Mouse (Mus musculus): ENCODE results near the gene Mrpl19.

Mrpl19 gene

GRCm38 (mm10) chr6:81965296-81966067 lies at the start of gene Mrpl19:
TSS of gene Mrpl19 (minus strand) at chr6:81965958.
- DNase-seq (ENCODE audit: low read depth, low spot score) = peak; percentile 79

- no peak for DNase-seq (ENCODE audit: low read depth, low spot score)
Observed at GRCm38 (mm10) chr6:82012392-82012791, 46.6 kb upstream of the Mrpl19 start.

GRCm38 (mm10) chr6:81990049-81990810 lies 24.5 kb upstream of the Mrpl19 start:
- no peak for DNase-seq (ENCODE audit: low read depth, low spot score)

- no peak for DNase-seq (ENCODE audit: low read depth, low spot score)
Observed at GRCm38 (mm10) chr6:81988341-81988740, 22.6 kb upstream of the Mrpl19 start.

GRCm38 (mm10) chr6:81987580-81987979 lies 21.8 kb upstream of the Mrpl19 start:
- DNase-seq (ENCODE audit: low read depth, low spot score) = no peak

- peak; percentile 52 for DNase-seq (ENCODE audit: low read depth, low spot score)
Observed at GRCm38 (mm10) chr6:81987010-81987409, 21.3 kb upstream of the Mrpl19 start.

- DNase-seq (ENCODE audit: low read depth, low spot score) = no peak
Observed at GRCm38 (mm10) chr6:81986599-81986998, 20.8 kb upstream of the Mrpl19 start.

GRCm38 (mm10) chr6:81986171-81986570 lies 20.4 kb upstream of the Mrpl19 start:
- no peak for DNase-seq (ENCODE audit: low read depth, low spot score)

GRCm38 (mm10) chr6:81979286-81979685 lies 13.5 kb upstream of the Mrpl19 start:
- DNase-seq (ENCODE audit: low read depth, low spot score) = no peak

GRCm38 (mm10) chr6:81975971-81976621 lies 10.3 kb upstream of the Mrpl19 start:
- DNase-seq (ENCODE audit: low read depth, low spot score) = peak; percentile 33

- DNase-seq (ENCODE audit: low read depth, low spot score) = no peak
Observed at GRCm38 (mm10) chr6:81972595-81972994, 6.8 kb upstream of the Mrpl19 start.

- no peak for DNase-seq (ENCODE audit: low read depth, low spot score)
Observed at GRCm38 (mm10) chr6:81971196-81971595, 5.4 kb upstream of the Mrpl19 start.

- no peak for DNase-seq (ENCODE audit: low read depth, low spot score)
Observed at GRCm38 (mm10) chr6:81966068-81966544, 348 bp upstream of the Mrpl19 start.

GRCm38 (mm10) chr6:81960284-81960683 lies 5.5 kb downstream of the Mrpl19 start:
- no peak for DNase-seq (ENCODE audit: low read depth, low spot score)

GRCm38 (mm10) chr6:81959866-81960265 lies 5.9 kb downstream of the Mrpl19 start:
- DNase-seq (ENCODE audit: low read depth, low spot score) = no peak

- no peak for DNase-seq (ENCODE audit: low read depth, low spot score)
Observed at GRCm38 (mm10) chr6:81957992-81958391, 7.8 kb downstream of the Mrpl19 start.

GRCm38 (mm10) chr6:81956399-81956798 lies 9.4 kb downstream of the Mrpl19 start:
- peak; percentile 40 for DNase-seq (ENCODE audit: low read depth, low spot score)

- DNase-seq (ENCODE audit: low read depth, low spot score) = no peak
Observed at GRCm38 (mm10) chr6:81955133-81955532, 10.6 kb downstream of the Mrpl19 start.

- DNase-seq (ENCODE audit: low read depth, low spot score) = no peak
Observed at GRCm38 (mm10) chr6:81946906-81947305, 18.9 kb downstream of the Mrpl19 start.

GRCm38 (mm10) chr6:81944432-81944831 lies 21.3 kb downstream of the Mrpl19 start:
- no peak for DNase-seq (ENCODE audit: low read depth, low spot score)

- DNase-seq (ENCODE audit: low read depth, low spot score) = no peak
Observed at GRCm38 (mm10) chr6:81943281-81943680, 22.5 kb downstream of the Mrpl19 start.

- no peak for DNase-seq (ENCODE audit: low read depth, low spot score)
Observed at GRCm38 (mm10) chr6:81941718-81942117, 24.0 kb downstream of the Mrpl19 start.
